Mouse (Mus musculus) myocyte (in vitro differentiated cells): ENCODE data around the gene Psmd3. TPM values are rescaled to one million over a fixed set of nuclear protein-coding genes. Genes with fewer than 3 reads are reported as not detected.
A peak's percentile ranks its signal among the peaks of the same experiment; 100 is the strongest.
"Not testable (repeated sequence)": the region's sequence is repeated elsewhere in the genome, so short reads cannot be mapped to it uniquely, and the experiment has no call there.

ENCODE experiments used
- H3K27me3 ChIP-seq: one replicate; pipeline ENCODE4 v1.6.1; 2011; ENCODE audit not compliant: control insufficient read depth, insufficient read depth, insufficient read length
- H3K36me3 ChIP-seq: one replicate; pipeline ENCODE4 v1.6.1; 2011; ENCODE audit not compliant: control insufficient read depth, insufficient read depth
- H3K4me2 ChIP-seq: one replicate; pipeline ENCODE4 v1.6.1; 2011; ENCODE audit warnings: low read depth, control low read depth
- H3K4me3 ChIP-seq: one replicate; pipeline ENCODE4 v1.5.1; 2011; ENCODE audit warnings: mild to moderate bottlenecking, control low read depth, moderate library complexity
- H3K79me2 ChIP-seq: one replicate; pipeline ENCODE4 v1.6.1; 2011; ENCODE audit not compliant: control insufficient read depth, insufficient read depth
- H3ac ChIP-seq: one replicate; pipeline ENCODE4 v1.6.1; 2011; ENCODE audit not compliant: control insufficient read depth, insufficient read length
- CEBPB ChIP-seq: IDR thresholded peaks from 2 replicates; pipeline ENCODE4 v1.6.1; 2011; ENCODE audit warnings: mild to moderate bottlenecking, moderate library complexity; ENCODE audit not compliant: poor library complexity, insufficient read depth, severe bottlenecking
- E2F4 ChIP-seq: IDR thresholded peaks from one replicate; pipeline ENCODE4 v1.6.1; 2011; ENCODE audit warnings: mild to moderate bottlenecking, control low read depth, moderate library complexity; ENCODE audit not compliant: insufficient read depth
- MAX ChIP-seq: IDR thresholded peaks from one replicate; pipeline ENCODE4 v1.6.1; 2011; ENCODE audit warnings: low read depth, mild to moderate bottlenecking, control low read depth
- MYOD1 ChIP-seq, 3 experiments: IDR thresholded peaks; one replicate each; pipeline ENCODE4 v1.6.1; 2011; ENCODE audit warnings: control low read depth in 2 of 3, low read depth in 2 of 3, mild to moderate bottlenecking in 2 of 3, moderate library complexity in 1 of 3; ENCODE audit not compliant: insufficient read length in 2 of 3, control insufficient read depth in 1 of 3
- MYOG ChIP-seq, 3 experiments: IDR thresholded peaks; one replicate each; pipeline ENCODE4 v1.6.1; 2011; ENCODE audit warnings: control low read depth in 2 of 3, low read depth in 2 of 3, mild to moderate bottlenecking in 2 of 3; ENCODE audit not compliant: insufficient read length in 2 of 3, control insufficient read depth in 1 of 3, insufficient read depth in 1 of 3
- POLR2A ChIP-seq: IDR thresholded peaks from one replicate; pipeline ENCODE4 v1.6.1; 2011; ENCODE audit warnings: low read depth, mild to moderate bottlenecking, control low read depth, moderate library complexity; ENCODE audit not compliant: insufficient read length
- POLR2AphosphoS2 ChIP-seq: IDR thresholded peaks from one replicate; pipeline ENCODE4 v1.6.1; 2011; ENCODE audit warnings: low read depth, control low read depth; ENCODE audit not compliant: insufficient read length
- REST ChIP-seq: IDR thresholded peaks from one replicate; pipeline ENCODE4 v1.6.1; 2011; ENCODE audit warnings: mild to moderate bottlenecking, control low read depth, moderate library complexity; ENCODE audit not compliant: insufficient read depth, insufficient read length
- SRF ChIP-seq: IDR thresholded peaks from one replicate; pipeline ENCODE4 v1.6.1; 2011; ENCODE audit warnings: low read depth; ENCODE audit not compliant: control insufficient read depth, insufficient read length
- TCF12 ChIP-seq: IDR thresholded peaks from one replicate; pipeline ENCODE4 v1.6.1; 2011; ENCODE audit warnings: mild to moderate bottlenecking, control low read depth; ENCODE audit not compliant: poor library complexity, insufficient read depth, severe bottlenecking
- TCF3 ChIP-seq: IDR thresholded peaks from one replicate; pipeline ENCODE4 v1.6.1; 2011; ENCODE audit warnings: low read depth, control low read depth; ENCODE audit not compliant: insufficient read length
- USF1 ChIP-seq: IDR thresholded peaks from one replicate; pipeline ENCODE4 v1.6.1; 2011; ENCODE audit warnings: low read depth, mild to moderate bottlenecking, control low read depth, moderate library complexity
- polyA plus RNA-seq: library from polyadenylated mRNA; unstranded; fragments of >200 nt; fragmentation: generic; extraction: Trizol; gene quantifications from one replicate; pipeline ENCODE4 v1.2.1, GENCODE M21; 2012; ENCODE audit warnings: missing spikeins

The Psmd3 gene
- polyA plus RNA-seq, 1 experiment = 250 TPM

- H3ac ChIP-seq = no peak overlapping the region
- no peaks in the 10 kb centered on the region for H3K27me3 ChIP-seq
- H3K4me3 ChIP-seq = no peak overlapping the region
- H3K79me2 ChIP-seq = peaks cover 26% of the 10 kb centered on the region
- TF ChIP-seq CEBPB (no peak), REST (no peak), TCF12 (no peak), E2F4 (no peak), MYOG (IDR thresholded peaks at IDR 0.05; ENCODE audit: control insufficient read depth in 1 of 3, insufficient read depth in 1 of 3, insufficient read length in 2 of 3, low read depth in 2 of 3) (no peak), POLR2A (no peak), POLR2AphosphoS2 (no peak), SRF (no peak), USF1 (no peak), TCF3 (no peak), MAX (no peak), MYOD1 (IDR thresholded peaks at IDR 0.05; ENCODE audit: control insufficient read depth in 1 of 3, insufficient read length in 2 of 3, low read depth in 2 of 3) (no peak)
- no peak overlapping the region for H3K4me2 ChIP-seq
- H3K36me3 ChIP-seq = peaks cover 4% of the 10 kb centered on the region
Measured at GRCm38 (mm10) chr11:98680023-98680422, 2.3 kb upstream of the Psmd3 start.

DNA sequence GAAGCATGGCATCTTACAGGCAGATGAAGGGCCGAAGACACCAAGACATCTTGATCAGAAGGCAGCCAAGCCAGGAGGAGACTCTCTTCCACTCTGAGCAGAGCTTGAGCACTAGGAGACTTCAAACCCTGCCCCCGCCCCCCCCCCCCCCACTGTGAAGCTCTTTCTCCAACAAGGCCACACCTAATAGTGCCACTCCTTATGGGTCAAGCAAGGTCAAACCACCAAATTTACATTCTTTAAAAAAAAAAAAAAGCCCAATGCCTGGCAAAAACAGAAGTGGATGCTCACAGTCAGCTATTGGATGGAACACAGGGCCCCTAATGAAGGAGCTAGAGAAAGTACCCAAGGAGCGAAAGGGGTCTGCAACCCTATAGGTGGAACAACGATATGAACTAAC lies 1.8 kb upstream of the Psmd3 start:
- not testable (repeated sequence) for H3K4me2 ChIP-seq, H3K36me3 ChIP-seq, H3K4me3 ChIP-seq, H3K27me3 ChIP-seq, H3ac ChIP-seq
- peaks cover 28% of the 10 kb centered on the region for H3K79me2 ChIP-seq

DNA sequence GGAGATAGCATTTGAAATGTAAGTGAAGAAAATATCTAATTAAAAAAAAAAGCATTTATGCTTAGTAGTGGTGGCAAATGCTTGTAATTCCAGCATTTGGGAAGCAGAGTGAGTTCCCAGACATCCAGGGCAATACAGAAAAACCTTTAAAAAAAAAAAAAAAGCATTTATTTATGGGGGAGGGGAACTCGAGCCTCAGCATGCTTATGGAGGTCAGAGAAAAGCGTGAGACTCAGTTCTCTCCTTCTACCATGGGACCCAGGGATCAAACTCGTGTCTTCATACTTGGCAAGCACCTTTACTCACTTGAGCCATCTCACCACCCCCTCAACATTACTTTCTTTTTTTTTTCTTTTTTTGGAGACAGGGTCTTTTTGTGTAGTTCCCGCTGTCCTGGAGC lies 1.2 kb upstream of the Psmd3 start:
- TF ChIP-seq POLR2AphosphoS2 (no peak), REST (no peak), USF1 (no peak), E2F4 (no peak), SRF (no peak)
- Histone ChIP-seq H3K4me3 (peak overlapping the region; percentile 96), H3K79me2 (peaks cover 28% of the 10 kb centered on the region), H3K4me2 (peak overlapping the region; percentile 98), H3K27me3 (no peaks in the 10 kb centered on the region), H3K36me3 (peaks cover 10% of the 10 kb centered on the region), H3ac (no peak overlapping the region)

GRCm38 (mm10) chr11:98682811-98683210 lies 457 bp downstream of the Psmd3 start:
- H3ac ChIP-seq = peak overlapping the region; percentile 87
- peaks cover 26% of the 10 kb centered on the region for H3K36me3 ChIP-seq
- H3K27me3 ChIP-seq = no peaks in the 10 kb centered on the region
- H3K79me2 ChIP-seq = peaks cover 28% of the 10 kb centered on the region
- H3K4me2 ChIP-seq = peak overlapping the region; percentile 73
- H3K4me3 ChIP-seq = peak overlapping the region; percentile 96
- no peak for TF ChIP-seq MAX
- no peak for TF ChIP-seq MYOD1 (IDR thresholded peaks at IDR 0.05; ENCODE audit: control insufficient read depth in 1 of 3, insufficient read length in 2 of 3, low read depth in 2 of 3)
- TF ChIP-seq POLR2AphosphoS2 = no peak
- no peak for TF ChIP-seq TCF12
- TF ChIP-seq REST = no peak
- no peak for TF ChIP-seq SRF
- TF ChIP-seq MYOG (IDR thresholded peaks at IDR 0.05; ENCODE audit: control insufficient read depth in 1 of 3, insufficient read depth in 1 of 3, insufficient read length in 2 of 3, low read depth in 2 of 3) = no peak
- TF ChIP-seq POLR2A = no peak
- no peak for TF ChIP-seq USF1
- TF ChIP-seq TCF3 = no peak
- no peak for TF ChIP-seq E2F4
- TF ChIP-seq CEBPB = no peak

DNA sequence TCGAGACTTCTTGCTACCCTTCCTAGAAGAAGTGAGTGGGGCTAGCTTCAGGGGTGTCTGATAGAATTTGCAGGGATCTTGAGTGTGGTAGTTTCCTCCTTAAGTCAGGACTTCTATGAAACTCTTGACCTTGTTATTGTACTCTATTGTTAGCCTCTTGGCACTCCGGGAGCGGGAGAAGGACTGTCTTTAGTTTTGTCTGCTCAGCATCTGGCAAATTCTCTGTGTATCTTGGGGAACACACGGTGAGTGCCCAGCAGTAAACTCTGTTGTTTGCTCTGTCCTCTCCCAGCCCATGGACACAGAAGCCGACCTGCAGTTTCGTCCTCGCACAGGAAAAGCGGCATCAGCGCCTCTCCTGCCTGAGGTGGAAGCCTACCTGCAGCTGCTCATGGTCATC lies 3.3 kb downstream of the Psmd3 start:
- Histone ChIP-seq H3K27me3 (no peaks in the 10 kb centered on the region), H3K36me3 (peaks cover 45% of the 10 kb centered on the region), H3K79me2 (peaks cover 28% of the 10 kb centered on the region), H3K4me3 (no peak overlapping the region), H3K4me2 (no peak overlapping the region), H3ac (no peak overlapping the region)
- no peak for TF ChIP-seq USF1
- TF ChIP-seq TCF3 = no peak
- no peak for TF ChIP-seq REST
- TF ChIP-seq SRF = no peak
- TF ChIP-seq MYOD1 (IDR thresholded peaks at IDR 0.05; ENCODE audit: control insufficient read depth in 1 of 3, insufficient read length in 2 of 3, low read depth in 2 of 3) = no peak
- no peak for TF ChIP-seq MYOG (IDR thresholded peaks at IDR 0.05; ENCODE audit: control insufficient read depth in 1 of 3, insufficient read depth in 1 of 3, insufficient read length in 2 of 3, low read depth in 2 of 3)
- TF ChIP-seq TCF12 = no peak
- no peak for TF ChIP-seq POLR2AphosphoS2
- no peak for TF ChIP-seq POLR2A
- TF ChIP-seq CEBPB = no peak
- no peak for TF ChIP-seq E2F4
- no peak for TF ChIP-seq MAX
